Mouse (Mus musculus) erythroblast, adult 5-6 weeks (primary cell): ENCODE measurements around the gene Nfkbiz. TPM values are rescaled to one million over a fixed set of nuclear protein-coding genes. Genes with fewer than 3 reads are reported as not detected.
"Not testable (repeated sequence)": the region's sequence is repeated elsewhere in the genome, so short reads cannot be mapped to it uniquely, and the experiment has no call there.

Experiments
- ATAC-seq: replicated peaks from 2 replicates; pipeline ENCODE4 v1.8.0; 2016; ENCODE audit warnings: moderate number of reproducible peaks, mild to moderate bottlenecking, moderate TSS enrichment, inconsistent platforms; ENCODE audit not compliant: poor library complexity, low FRiP score, severe bottlenecking
- total RNA-seq, 2 experiments: library from RNA; stranded (forward) in 1 of 2; stranded (reverse) in 1 of 2; fragments of 150-400 nt in 1 of 2; fragments of 200-764, 138-1000 nt in 1 of 2; gene quantifications; 2 replicates each; pipeline versions ENCODE4 v1.2.3 to v1.2.4; 2015 to 2017; ENCODE audit warnings: low replicate concordance in 2 of 2

Nfkbiz gene
- total RNA-seq (2015; ENCODE audit: low replicate concordance) = 6.0 and 8.4 TPM in 2 replicates
- total RNA-seq (2017; ENCODE audit: low replicate concordance) = 2.6 and 5.3 TPM in 2 replicates

- ATAC-seq = peak; percentile 89
These were observed at the start of gene Nfkbiz for GRCm38 (mm10) chr16:55838510-55839474. Gene Nfkbiz (minus strand): TSS chr16:55838899.

GRCm38 (mm10) chr16:55887814-55888583, 49.3 kb upstream of the Nfkbiz start:
- peak; percentile 53; the same call in 1 of the 2 replicates for ATAC-seq

GRCm38 (mm10) chr16:55884246-55884645, 45.5 kb upstream of the Nfkbiz start:
- no peak for ATAC-seq

GRCm38 (mm10) chr16:55876025-55876424, 37.3 kb upstream of the Nfkbiz start:
- ATAC-seq = no peak

GRCm38 (mm10) chr16:55863832-55864231, 25.1 kb upstream of the Nfkbiz start:
- no peak for ATAC-seq

GRCm38 (mm10) chr16:55863149-55863815, 24.6 kb upstream of the Nfkbiz start:
- peak; percentile 97 for ATAC-seq

GRCm38 (mm10) chr16:55861104-55861503, 22.4 kb upstream of the Nfkbiz start:
- no peak for ATAC-seq

- not testable (repeated sequence) for ATAC-seq
These were observed 20.7 kb upstream of the Nfkbiz start for GRCm38 (mm10) chr16:55859421-55859820.

- peak; percentile 61; the same call in 1 of the 2 replicates for ATAC-seq
These were observed 19.8 kb upstream of the Nfkbiz start for GRCm38 (mm10) chr16:55858465-55858864.

- peak; percentile 65 for ATAC-seq
These were observed 14.4 kb upstream of the Nfkbiz start for GRCm38 (mm10) chr16:55852943-55853727.

GRCm38 (mm10) chr16:55852515-55852914, 13.8 kb upstream of the Nfkbiz start:
- no peak for ATAC-seq

GRCm38 (mm10) chr16:55850485-55850884, 11.8 kb upstream of the Nfkbiz start:
- no peak for ATAC-seq

- no peak for ATAC-seq
These were observed 9.0 kb upstream of the Nfkbiz start for GRCm38 (mm10) chr16:55847679-55848078.

GRCm38 (mm10) chr16:55844847-55845246, 6.1 kb upstream of the Nfkbiz start:
- ATAC-seq = no peak

GRCm38 (mm10) chr16:55843919-55844318, 5.2 kb upstream of the Nfkbiz start:
- ATAC-seq = no peak

GRCm38 (mm10) chr16:55843134-55843533, 4.4 kb upstream of the Nfkbiz start:
- no peak for ATAC-seq

GRCm38 (mm10) chr16:55841506-55841905, 2.8 kb upstream of the Nfkbiz start:
- ATAC-seq = no peak

- no peak for ATAC-seq
These were observed 580 bp downstream of the Nfkbiz start for GRCm38 (mm10) chr16:55838129-55838509.

GRCm38 (mm10) chr16:55837653-55838052, 1.0 kb downstream of the Nfkbiz start:
- not testable (repeated sequence) for ATAC-seq
